Mouse (Mus musculus) ovary, adult 18-20 months (tissue): ENCODE measurements around the gene Alox8.

Source experiments
- DNase-seq: peaks from one replicate; pipeline ENCODE4 v3.0.0; 2022; ENCODE audit warnings: low spot score, mixed read lengths

Alox8 gene

DNA sequence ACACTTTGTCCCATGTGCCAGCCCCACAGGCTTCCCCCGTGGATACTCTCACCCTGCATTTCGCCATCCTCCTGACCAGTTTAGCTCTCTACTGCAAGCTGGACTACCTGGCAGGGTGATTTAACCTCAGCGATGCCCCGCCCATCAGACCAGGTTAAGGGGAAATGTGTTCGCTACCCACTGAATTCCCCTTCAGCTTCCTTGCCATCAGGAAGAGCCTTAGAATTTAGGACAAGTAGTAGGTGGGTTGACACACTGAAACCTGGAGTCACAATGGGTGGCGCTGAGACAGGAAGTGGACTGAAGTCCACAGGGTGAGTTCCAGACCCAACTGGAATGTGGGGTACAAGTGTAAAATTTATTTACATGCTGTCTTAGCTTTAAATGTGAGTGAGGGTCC, at the start of gene Alox8:
Gene Alox8 (minus strand): TSS at position 101 of the 400 bp plus-strand sequence.
- no peak for DNase-seq

DNA sequence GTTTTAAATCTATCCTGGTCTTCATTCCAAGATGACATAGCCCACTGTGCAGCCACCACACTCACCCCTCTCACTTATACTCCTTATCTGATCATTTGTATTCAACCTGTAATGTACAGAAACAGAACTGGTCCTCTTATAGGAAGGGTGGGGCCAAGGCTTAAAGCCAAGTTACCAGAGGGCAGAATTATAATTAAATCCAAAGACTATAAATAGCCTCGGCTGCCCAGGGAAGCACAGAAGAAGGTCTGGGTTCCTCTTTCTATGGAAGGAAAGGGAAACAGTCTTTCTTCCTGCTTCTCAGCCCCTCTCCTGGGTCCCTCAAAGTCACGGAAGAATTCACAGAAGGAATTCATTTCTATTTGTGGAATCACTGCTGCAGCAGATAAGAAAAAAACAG, 48.0 kb upstream of the Alox8 start:
- no peak for DNase-seq

DNA sequence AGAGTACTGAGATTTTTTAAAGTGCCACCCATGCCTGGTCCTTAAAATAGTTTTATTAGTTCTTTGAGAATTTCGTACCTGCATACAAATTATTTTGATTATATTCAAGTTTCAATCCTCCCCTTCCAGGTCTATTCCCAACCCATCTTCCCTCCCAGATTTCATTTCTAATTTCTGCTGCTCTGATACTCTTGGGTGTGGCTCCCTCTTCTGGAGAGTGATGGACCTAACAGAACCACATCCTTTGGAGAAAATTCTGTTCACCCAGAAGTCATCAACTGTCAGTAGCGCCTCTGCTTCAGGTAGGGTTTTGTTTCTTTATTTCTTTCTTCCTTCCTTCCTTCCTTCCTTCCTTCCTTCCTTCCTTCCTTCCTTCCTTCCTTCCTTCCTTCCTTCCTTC, 47.3 kb upstream of the Alox8 start:
- DNase-seq, result no peak

DNA sequence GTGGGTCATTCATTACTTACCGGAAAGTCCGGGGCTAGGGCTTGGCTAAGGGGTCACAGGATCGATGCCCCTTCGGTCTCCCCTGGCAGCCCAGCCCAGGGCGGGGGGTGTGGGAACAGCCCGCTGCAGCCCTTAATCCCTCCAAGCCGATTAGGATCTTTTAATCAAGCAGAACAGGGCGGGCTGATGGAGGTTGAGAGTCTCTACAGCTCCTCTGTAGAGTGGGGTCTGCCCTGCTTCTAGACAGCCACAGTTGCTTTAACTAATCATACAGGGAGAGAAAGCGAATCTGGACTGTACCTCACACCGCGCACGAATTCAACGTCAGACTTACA, 39.2 kb upstream of the Alox8 start, which contains the start of gene Gucy2e:
Gene Gucy2e (minus strand): TSS at position 111 of the 335 bp plus-strand sequence.
- no peak for DNase-seq

DNA sequence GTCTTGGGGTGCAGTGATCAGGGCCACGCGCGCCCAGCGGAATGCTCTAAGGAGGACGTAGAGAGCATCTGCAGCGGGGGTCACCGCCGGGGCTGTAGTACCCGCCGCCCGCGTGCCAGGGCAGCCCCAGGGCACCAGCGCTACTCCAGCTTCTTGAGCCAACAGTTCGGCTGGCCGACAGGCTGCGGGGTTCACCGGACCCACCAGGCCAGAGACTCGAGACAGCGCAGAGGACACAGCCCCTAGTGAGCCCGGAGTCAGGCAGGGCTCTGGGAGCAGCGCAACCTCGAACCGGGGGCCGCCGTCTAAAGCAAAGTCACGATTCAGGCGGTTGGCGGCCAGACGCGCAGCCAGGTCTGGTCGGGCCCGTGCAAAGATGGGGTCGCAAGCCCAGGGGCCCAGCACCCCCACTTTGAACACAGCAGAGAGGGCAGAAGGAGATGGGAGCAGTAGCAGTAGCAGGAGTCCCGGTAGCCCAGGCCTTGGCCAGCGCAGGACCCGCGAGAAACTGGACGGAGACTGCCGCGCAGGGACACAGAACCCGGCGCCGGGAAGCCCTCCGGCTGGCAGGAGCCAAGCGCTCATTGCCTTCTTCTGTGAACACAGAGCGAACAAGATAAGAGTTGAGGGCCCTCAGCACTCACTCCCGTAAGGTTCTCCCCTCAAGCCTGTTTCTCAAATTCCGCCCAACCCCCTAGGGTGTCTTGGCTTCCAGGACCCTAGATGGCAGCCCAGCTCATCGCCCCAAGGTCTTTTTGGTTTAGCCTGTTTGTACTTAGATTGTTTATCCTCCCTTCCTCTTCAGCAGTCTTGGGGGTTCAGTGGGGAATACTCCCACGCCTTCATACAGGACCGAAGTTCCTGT, 38.6 kb upstream of the Alox8 start:
- no peak for DNase-seq

DNA sequence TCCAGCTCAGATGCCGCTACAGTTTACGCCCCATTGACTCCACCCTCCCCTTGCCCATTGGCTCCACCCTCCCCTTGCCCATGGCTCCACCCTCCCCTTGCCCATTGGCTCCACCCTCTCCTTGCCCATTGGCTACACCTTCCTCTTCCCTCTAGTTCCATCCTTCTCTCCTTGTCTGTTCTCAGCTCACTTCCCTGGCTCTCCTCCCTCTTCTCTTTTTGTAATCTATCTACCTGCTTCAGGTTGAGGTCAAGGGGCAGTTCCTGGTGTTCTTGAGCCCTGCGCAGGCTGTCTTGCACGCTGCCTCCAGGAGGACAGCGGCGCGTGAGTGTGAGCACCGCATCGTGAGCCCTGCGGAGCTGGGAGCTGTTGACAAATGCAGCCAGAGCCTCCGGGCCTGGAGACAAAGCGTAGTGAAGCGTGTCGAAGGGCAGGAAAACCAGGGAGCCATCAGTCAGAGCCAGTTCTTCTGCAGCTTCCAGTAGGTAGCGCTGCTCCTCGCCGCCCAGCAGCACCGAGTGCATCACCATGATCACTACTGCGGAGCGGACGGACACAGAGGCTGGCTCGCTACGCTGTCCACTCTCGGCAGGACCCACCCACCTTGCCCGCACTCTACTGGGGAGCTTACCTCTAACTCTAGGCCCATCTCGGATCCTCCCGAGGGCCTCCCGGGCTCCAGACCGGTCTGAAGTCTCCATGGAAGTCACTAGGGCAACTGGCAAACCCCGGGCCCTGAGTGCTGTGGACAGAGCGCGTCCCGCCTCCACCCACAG, 37.8 kb upstream of the Alox8 start:
- DNase-seq, result peak; percentile 69

DNA sequence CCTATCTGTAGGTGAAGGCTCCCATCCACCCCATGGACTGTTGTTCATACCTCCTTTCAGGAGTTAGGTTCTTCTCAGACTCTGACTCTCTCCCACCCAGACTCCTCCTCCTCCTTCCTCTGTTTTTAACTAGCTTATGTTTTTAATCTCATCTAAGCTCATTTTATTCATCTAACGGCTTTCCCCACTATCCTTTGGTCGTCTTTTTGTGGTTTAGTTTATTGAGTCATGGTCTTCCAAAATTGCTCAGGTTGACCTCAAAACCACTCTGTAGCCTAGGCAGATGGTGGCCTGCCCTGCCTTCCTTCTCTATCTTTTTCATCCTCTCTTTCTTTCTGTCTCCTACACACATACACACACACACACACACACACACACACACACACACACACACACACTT, 35.5 kb upstream of the Alox8 start:
- DNase-seq, result no peak

DNA sequence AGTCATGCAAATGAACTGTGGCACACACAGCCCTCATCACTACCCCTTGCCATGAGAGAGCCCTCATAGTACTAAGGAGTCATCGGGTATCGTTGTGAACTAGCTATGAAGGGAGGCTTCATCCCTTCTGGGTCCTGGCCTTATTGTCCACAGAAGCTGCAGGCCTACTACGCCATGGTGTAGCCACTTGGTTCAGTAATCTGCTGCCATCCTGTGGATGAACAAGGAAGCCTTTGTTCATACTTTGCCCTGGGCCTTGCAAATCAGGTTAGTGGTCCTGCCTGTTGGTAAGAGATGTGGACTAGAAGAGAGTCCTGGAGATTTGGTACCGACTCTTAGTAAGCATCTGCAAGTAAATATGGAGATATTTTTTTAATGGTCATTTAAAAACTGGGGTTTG, 32.8 kb upstream of the Alox8 start:
- DNase-seq, result no peak

DNA sequence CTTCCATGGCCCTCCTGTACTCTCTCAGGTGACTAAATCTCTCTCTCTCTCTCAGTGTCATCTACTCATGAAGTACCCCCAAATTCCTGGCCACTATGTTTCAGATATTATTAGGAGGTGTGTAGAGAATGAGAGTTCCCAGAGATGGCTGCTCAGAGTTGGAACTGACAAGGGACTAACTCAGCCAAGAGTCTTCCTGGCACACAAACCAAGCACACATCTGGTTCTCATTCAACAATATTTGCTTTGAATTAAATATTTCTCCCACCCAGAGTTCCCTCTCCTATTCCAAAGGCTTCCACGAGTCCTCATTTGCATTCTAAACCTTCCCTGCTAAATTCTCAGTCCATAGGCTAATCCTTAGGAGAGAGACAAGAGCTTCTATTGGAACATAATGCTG, 28.1 kb upstream of the Alox8 start:
- no peak for DNase-seq

DNA sequence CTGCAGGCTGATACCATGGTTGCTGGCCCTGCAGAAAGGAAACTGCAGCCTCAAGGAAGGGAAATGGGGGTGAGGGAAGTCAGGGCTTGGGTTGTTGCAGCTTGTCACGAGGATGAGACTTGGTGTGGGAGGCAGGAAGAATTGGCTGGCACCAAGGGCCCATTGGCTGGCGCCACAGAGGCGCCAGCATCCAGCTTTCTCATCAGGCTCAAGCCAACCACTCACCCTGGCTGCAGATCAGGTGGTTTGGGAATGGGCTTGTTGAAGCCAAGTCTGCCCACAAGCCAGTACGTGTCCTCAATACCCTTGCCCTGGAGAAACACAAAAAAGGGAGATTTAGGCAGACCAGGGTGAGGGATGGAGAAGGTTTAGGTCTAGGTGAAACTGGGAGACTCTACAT, 25.5 kb upstream of the Alox8 start:
- DNase-seq, result no peak

DNA sequence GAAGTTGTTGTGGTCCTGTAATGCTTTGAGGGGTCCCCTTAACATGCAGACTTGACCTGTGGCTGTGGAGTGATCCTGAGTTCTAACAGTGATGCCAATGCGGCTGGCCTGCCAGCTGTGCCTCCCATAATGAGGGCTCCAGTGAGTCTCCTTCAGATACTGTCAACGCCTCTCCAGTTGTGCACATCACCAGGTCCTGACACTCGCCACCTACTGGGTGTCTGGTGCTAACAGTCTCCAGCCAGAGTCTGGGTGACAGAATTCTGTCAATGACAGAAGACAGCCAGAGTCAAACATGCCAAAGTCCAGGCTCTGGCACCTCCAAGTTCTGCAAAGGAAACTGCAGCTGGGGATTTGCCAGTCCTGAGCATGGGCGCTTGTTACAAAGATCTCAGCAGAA, 23.4 kb upstream of the Alox8 start:
- DNase-seq, result no peak

DNA sequence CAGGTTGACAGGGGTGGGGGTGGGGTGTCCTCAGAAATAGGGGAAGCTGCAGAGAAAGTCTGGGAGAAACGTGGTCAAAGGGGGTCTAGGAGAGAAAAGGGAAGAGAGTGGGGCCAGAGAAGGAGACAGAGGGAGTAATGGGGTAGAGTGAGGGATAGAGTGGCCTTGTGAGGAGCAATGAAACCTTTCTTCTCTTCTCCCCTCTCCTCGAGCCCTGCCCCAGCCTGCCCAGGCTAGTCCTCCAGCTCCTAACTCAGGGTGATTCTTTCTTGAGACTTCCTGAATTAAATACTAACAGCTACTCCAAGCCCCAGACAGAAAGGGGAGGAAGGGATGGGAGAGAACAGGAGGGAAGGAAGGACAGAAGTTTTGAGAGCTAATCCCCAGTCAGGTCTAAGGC, 21.0 kb upstream of the Alox8 start:
- DNase-seq, result no peak

DNA sequence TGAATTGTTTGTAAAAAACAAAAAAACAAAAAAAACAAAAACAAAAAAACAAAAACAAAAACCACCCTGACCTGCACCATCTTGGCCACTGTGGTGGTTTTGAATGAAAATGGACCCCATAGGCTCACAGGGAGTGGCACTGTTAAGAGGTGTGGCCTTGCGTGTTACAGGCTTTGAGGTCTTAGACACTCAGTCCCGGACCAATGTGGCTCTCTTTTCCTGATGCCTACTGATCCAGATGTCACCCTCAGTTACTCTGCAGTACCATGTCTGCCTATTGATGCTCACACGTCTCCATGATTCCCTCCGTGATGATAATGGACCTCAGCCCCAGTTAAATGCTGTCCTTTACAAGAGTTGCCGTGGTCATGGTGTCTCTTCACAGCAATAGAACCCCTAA, 19.8 kb upstream of the Alox8 start:
- DNase-seq, result no peak

DNA sequence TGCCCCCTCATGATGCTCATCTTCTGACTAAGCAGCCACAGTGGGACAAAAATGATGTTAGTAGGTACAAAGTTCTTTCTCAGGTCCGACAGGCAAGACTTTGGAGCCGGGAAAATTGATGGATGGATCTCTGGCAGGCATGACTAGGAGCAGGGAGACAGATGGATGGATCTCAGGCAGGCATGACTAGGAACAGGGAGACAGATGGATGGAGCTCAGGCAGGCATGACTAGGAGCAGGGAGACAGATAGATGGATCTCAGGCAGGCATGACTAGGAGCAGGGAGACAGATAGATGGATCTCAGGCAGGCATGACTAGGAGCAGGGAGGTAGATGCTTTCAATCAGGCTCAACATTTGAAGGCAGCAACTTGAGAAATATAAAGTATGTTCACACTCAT, 13.8 kb upstream of the Alox8 start:
- no peak for DNase-seq

DNA sequence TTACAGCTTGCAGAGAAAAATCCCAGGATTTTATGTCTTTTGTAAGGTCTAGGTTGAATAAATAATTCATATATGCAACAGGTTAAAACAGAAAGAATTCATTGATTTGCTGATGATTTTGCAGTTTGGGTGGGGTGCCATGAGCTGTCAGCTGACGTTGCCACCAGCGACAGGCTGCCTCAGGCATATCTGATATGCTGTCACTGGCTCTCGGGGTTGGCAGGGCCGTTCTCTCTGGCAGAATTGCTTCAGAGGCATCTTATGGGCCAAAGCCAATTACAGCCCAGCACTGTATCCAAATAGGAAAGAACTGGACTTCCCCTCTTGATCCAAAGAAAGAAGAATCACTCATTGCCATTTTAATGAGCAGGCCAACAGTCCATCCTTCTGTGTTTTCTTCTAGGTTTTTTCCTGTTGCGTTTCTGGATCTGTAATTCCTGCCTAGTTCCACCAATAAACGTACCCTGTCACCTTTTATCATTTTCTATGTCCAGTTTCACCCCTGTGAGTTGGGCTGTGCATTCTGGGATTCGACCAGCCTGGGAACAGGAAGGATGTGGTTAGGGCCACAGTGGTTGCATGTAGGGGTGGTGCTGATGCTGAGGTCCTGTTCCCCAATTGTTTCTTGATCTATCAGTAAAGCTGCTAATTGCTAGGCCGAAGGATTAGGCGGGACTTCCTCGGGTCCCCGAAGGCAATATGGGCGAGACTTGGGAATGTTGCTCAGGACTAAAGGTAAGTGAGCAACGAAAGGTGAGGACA, 5.0 kb upstream of the Alox8 start:
- no peak for DNase-seq

DNA sequence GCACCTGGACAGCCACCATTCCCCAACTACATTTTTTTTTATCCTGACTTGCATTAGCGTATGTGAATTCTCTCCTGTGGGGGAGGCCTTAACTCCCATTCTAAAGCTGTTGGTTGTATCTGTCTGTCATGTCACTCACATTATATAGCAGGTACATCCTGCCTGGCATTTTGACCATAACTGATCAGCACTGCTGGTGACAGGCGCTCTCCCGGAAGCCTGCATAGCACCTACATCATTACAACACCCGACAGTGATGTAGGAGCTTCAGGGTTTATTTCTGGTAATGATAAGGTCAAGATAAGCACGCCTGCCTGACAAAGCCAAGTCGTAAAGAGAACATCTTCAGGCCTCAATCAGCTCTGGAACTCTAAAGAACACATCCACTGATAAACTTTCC, 2.6 kb upstream of the Alox8 start:
- DNase-seq, result no peak

DNA sequence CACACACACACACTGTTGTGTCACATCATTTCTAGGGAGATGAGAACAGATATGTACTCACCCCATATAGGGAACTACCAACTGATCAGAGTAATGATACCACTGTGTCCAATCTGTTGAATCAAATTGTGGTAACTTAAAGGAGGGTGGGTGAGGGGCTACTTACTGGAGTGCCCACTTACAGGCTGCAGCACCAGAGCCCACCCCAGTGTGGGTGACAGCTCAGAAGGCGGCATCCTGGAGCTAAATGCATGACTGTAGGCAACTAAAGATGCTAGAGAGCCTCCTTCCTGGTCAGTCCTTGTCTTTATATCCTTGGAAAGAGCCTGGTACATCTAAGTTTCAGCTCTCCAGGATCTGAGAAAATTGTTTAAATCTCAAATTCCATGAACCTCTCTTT, 1.6 kb upstream of the Alox8 start:
- DNase-seq, result no peak

DNA sequence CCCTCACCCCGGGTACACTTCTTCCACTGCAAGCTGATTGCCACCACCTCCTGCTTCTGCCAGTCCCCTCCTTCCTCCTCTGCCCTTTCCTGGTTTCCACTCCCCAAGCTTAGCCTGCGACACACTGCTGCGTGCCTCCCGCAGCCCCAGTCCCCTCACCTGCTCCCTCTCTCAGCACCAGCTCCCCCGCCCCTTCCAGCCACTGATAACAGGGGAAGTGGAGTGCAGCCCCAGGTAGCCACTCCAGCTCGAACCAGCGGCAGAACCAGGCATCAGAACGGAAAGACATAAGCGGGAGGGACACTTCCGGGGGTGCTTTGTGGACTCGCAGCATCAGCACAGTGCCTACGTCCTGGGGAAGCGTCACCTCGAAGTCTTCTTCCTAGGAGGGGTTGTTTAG, 449 bp downstream of the Alox8 start:
- no peak for DNase-seq

DNA sequence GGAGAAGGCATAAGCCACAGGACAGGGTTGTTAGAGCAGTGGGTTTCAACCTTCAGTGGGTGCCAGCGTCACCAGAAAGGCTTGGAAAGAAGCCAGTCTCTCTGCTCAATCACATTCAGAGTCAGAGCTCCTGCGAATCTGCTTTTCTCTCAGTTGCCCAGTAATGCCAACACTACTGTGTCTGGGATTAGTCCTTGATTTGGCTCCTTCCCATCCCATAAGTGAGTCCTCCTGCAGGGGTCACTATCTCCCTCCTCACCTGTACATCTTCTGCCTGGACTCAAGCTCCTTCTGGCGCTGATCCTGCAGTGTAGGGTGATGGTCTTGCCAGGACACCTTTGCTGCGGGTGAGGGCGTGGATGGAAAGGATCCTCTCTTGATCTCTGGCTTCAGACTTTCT, 877 bp downstream of the Alox8 start:
- no peak for DNase-seq

DNA sequence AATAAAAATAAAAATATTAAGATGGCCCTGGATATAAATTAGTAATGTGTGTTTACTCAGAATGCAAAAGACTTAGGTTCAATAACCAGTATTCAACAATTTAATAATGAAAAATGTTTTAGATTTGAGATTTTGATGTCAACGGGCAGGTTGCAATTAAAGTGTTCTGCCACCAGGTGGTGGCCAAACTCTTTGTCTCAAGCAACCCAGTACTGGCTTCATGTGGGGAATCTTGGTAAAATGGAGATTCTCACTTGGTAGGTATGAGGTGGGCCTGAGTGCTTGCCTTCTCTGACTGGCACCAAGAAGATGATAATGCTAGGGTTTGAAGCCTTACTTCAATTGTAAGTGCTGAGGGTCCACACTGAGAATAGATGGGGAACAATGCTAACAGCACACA, 4.8 kb downstream of the Alox8 start:
- DNase-seq, result no peak

DNA sequence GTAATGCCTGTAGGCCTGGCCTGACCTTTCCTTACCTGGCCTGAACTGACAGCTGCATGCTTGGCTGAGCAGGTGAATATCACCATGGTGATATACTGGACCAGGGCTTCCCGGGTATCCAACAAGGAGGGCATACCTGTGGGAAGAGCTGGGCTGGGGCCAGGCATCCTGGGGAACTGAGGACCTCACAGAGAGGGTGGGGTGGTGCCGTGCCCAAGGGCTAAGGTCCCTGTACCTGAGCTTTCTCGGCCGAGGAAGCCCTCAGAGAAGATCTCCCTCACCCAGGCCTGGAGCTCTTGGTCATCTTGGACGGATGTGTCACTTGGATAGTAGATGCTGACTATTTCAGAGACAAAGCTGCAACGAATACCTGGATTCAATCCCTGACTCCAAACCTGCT, 11.7 kb downstream of the Alox8 start:
- no peak for DNase-seq

DNA sequence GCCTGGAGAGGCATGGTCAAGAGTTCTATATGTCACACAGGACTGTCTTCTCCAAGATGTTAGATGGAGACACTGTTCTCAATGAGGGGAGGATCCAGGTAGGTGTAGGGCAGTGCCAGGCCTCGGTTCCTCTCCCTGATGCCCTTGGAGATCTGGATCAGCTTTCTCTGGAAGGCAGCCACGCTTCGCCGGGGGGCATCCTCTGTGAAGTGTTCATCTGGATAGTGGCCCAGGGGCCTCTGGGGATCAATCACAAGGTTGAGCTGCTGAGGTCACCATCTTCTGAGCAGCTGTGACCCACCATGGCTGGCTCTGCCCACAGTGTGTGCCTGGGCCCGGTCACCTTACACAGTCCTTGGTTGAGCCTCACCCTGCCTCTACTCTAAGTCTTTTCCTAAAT, 12.6 kb downstream of the Alox8 start:
- no peak for DNase-seq

DNA sequence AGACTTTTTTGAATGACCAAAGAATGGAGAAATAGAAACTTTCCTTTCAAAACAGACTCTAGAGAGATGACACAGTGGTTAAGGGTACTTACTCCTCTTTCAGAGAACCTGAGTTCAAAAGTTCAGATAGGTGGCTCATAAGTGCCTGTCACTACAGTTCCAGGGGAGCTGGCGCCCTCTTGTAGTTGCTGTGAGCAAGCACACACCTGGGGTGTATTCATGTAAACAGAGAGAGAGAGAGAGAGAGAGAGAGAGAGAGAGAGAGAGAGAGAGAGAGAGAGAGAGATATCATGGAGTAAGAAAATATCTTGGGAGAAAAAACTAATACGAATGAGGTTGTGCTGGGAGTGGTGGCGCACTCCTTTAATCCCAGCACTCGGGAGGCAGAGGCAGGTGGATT, 17.5 kb downstream of the Alox8 start:
- no peak for DNase-seq
